Mouse (Mus musculus) ES-Bruce4 (cell line): ENCODE results near the gene Nxpe5.

Source experiments
- CTCF ChIP-seq: IDR thresholded peaks from one replicate; pipeline ENCODE4 v1.8.1; 2011; ENCODE audit warnings: low read depth, low read length
- EP300 ChIP-seq: IDR thresholded peaks from 2 replicates; pipeline ENCODE4 v1.6.1; 2011; ENCODE audit warnings: low read depth, low read length; ENCODE audit not compliant: insufficient read depth

DNA sequence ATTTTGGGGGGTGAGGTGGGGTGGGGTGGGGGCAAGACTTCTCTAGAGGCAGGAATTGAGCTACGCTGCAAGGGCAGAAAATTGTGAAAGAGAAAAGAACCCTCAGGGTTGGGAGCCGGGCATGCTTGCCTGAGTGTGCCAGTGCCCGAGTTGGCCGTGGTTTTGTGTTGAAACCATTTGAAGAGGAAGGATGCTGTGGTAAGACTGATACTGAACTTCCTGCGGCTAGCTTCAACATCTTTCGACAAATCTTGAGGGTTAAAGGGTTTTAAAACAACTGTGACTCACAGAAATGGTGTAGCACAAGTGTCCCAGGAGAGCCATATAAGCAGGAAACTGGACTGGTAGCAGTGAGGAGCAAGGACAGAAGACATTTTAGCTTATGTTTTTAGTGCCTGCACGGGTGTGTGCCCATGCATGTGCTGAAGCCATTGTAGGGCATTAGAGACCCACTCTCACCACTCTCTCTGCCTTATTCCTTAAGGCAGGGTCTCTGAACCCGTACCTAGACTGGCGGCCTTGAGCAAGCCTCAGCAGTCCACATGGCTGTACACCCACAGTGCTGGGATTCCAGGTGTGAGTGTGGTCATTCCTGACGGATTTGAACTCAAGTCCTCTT lies 31.4 kb downstream of the Nxpe5 start:
- TF ChIP-seq CTCF = no peak
- TF ChIP-seq EP300 = no peak
